Mouse (Mus musculus) large intestine, adult 2 months (tissue): ENCODE measurements around the gene Calcoco2. TPM values are rescaled to one million over a fixed set of nuclear protein-coding genes. Genes with fewer than 3 reads are reported as not detected.

Experiments
- DNase-seq: peaks from one replicate; pipeline ENCODE4 v3.0.0-alpha.2; 2012; ENCODE audit warnings: low read depth, low spot score
- WGBS: fragments of 180-500 bp; shearing (Covaris S2); methylation state at CpG from one replicate; pipeline ENCODE4 v1.1.7; 2018; 5-methylcytosine and 5-hydroxymethylcytosine counted together
- polyA plus RNA-seq: library from polyadenylated mRNA; depleted of rRNA; stranded (reverse); fragments of >200 nt; gene quantifications from 2 replicates; pipeline ENCODE4 v1.2.3, GENCODE M21; 2012

The Calcoco2 gene
- polyA plus RNA-seq, 1 experiment: not detected

- 91% methylated on average over 6 of the region's 6 CpGs for WGBS
- no peak for DNase-seq
Measured at GRCm38 (mm10) chr11:96087981-96088380, 23.8 kb downstream of the Calcoco2 start.

DNA sequence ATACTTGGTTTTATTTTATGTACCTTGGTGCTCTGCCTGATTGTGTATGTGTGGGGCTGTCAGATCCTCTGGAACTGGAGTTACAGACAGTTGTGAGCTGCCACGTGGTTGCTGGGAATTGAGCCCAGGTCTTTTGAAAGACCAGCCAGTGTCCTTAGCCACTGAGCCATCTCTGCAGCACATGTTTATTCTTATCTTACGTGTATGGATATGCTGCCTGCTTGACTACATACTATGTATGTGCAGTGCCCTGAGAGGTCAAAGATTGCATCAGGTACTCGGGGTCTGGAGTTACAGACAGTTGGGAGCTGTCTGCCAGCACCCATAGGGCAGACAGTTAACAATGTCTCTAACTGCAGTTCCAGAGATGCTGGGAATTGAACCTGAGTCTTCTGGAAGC lies 29.1 kb downstream of the Calcoco2 start:
- WGBS: 62% methylated on average over 3 of the region's 3 CpGs
- DNase-seq: no peak

- WGBS: 70% methylated on average over 5 of the region's 5 CpGs
- DNase-seq: no peak
Measured at GRCm38 (mm10) chr11:96080736-96081135, 31.0 kb downstream of the Calcoco2 start.

DNA sequence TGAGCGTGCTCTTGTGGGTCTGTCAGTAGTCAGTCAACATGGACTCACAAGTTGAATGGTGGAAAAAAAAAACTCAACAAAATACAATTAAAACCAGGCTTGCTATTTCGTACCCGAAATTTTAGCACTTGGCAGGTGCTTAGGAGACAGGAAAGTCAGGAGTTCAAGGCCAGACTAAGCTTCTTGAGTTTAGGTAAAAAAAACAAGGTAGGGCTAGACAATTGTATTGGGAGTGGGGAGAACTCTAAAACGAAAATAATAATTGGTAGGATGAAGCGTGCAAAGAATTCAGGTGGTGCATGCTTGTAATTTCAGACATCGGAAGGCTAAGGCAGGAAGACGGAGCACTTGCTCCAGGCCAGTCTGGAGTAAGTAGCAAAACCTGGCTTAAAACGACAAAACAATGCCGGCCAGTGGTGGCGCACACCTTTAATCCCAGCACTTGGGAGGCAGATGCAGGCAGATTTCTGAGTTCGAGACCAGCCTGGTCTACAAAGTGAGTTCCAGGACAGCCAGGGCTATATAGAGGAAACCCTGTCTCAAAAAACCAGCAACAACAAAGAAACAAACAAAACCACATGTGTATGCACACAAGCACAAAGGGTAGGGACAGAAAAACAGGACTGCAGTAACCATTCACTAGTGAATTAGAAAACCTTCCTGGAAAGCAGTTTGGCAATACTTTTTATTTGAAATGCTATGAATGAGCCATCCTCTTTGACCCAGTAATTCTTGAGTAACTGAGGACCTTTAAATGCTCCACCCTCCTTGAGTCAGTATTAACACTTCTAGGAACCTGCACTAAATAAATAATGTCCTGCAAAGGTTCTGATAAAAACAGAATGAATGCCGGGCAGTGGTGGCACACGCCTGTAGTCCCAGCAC lies 35.3 kb downstream of the Calcoco2 start:
- DNase-seq: no peak
- 58% methylated on average over 13 of the region's 13 CpGs for WGBS

DNA sequence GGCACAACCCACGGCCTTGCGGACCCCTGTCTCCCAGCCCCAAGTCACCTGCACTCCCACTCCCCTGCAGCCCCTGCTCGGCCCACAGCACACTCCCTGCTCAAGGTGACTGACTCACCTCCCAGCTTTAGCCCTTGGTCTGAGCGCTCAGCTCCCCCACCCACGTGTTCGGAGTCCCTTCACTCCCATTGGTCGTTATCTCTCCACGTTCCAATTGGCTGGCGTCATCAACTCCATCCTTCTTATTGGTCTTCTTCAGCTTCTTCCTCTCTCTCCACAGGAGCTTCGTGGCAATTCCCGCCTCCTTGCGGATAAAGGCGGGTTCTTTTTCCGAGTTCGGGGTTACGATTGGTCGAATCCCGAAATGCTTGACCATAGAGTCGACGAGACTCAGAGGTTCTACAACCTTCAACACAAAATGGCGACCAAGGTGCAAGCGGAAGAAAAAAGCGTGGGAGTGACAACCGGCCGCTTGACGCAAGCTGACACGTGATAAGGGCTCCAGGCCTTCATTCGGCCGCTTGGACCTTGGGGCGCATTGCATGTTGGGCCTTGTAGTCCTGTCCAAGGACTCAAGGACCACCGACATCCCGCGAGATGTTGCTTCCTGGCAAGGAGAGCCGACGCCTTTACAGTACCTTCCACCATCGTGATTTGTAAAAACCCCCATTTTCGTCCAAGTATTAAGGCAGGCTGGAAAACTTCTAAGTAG lies 36.1 kb downstream of the Calcoco2 start, which contains the start of gene Atp5g1:
Atp5g1 (minus strand) TSS at position 162 of the 712 bp plus-strand sequence.
- WGBS: under 1% methylated on average over 37 of the region's 37 CpGs
- peak; percentile 100 for DNase-seq

- under 1% methylated on average over 15 of the region's 15 CpGs for WGBS
- DNase-seq: no peak
Measured at GRCm38 (mm10) chr11:96075177-96075508, 36.6 kb downstream of the Calcoco2 start.

DNA sequence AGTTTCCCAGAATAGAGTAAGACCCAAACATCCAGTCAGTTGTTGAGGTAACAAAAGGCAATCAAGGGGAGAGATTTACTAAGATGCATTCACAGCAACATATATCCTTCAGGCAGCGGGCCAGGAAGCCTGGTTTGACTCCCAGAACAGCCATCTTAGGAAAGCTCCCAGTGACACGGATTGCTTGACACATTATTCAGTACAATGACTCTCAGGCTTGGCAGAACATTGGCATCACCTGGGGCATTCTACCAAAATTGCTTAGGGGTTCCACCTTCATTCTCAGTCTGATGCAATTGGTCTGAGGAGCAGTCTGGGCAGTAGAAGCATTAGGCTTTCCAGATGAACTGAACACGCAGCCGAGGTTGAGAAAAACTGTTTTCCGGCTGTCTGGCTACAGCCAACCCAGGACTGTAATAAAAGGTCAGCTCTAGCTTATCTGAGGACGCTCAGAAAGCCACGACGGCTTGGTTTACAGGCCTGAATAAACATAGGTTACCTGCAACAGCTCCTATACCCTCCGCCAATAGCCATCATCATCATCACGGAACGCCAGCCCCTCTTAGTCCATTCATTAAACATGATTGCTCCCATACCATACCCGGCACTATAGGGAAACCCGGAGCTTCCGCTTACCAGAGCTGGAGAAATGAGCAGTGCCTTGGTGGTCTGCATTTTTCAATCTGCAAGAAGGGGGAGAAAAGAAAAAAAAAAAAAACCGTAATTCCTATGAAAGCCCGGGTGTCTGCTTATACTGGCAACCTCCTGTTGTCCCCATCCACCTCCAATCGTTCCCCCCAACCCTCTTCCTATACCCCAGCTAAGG lies 37.2 kb downstream of the Calcoco2 start:
- no peak for DNase-seq
- 4% methylated on average over 17 of the region's 17 CpGs for WGBS

DNA sequence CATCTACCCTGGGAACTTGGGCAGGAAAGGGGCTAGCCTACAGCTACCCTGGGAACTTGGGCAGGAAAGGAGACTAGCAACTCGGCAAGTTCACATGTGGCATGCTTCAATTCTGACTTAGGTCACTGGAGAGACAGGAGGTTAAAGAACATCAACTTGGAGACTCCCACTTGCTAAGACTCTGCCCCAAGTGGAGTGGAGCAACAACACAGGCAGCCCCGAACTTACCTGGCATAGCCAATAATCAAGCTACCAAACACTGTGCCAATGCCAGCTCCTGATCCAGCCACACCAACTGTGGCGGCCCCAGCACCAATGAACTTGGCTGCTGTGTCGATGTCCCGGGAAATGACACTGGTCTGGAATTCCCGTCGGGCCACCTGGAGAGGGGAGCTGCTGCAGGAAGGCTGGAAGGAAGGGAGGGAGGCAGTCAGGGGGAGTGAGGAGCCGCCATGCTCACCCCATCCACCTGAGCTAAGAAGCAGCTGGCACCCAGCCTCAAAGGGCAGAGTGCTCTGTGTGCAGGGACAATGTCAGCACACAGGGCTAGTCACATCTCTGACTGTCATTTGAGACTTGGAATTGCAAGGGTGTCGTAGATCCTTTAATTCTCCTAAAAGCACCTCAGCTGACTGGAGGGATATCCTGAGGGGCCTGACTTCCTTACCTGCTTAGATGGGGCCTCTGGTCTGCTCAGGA lies 38.3 kb downstream of the Calcoco2 start:
- WGBS: 49% methylated on average over 9 of the region's 9 CpGs
- no peak for DNase-seq

GRCm38 (mm10) chr11:96071013-96071412 lies 40.8 kb downstream of the Calcoco2 start:
- no peak for DNase-seq
- 88% methylated on average over 1 of the region's 1 CpGs for WGBS

DNA sequence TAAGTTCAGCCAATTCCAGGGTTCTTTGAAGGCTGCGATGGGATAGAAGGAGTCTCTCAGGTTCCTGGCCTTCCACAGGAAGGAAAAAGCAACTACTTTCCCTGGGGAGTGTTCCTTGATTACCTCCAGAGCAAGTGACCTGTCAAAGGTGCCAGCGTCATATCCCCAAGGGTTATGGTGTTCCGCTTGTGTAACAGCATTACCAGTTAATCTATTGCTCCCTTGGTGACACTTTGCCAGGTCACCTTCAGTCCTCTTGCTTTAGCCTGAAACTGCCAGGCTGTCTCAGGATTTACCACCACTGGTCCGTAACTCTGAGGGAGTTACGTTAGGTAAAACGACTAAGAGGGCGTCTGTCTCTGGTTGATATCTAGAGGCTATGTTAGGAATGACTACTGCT lies 41.4 kb downstream of the Calcoco2 start:
- no peak for DNase-seq
- 92% methylated on average over 7 of the region's 7 CpGs for WGBS

GRCm38 (mm10) chr11:96068231-96068630 lies 43.5 kb downstream of the Calcoco2 start:
- no peak for DNase-seq
- 64% methylated on average over 5 of the region's 5 CpGs for WGBS

- DNase-seq: peak; percentile 74
- whole genome bisulfite sequencing: 5% methylated on average over 49 of the region's 50 CpGs
Measured at GRCm38 (mm10) chr11:96065215-96065911, 46.4 kb downstream of the Calcoco2 start, which contains the start of gene Ube2z. Gene Ube2z, minus strand, starts transcription at chr11:96065388.

- DNase-seq: no peak
- WGBS: under 1% methylated on average over 63 of the region's 64 CpGs
Measured at GRCm38 (mm10) chr11:96064521-96065214, 47.1 kb downstream of the Calcoco2 start.

DNA sequence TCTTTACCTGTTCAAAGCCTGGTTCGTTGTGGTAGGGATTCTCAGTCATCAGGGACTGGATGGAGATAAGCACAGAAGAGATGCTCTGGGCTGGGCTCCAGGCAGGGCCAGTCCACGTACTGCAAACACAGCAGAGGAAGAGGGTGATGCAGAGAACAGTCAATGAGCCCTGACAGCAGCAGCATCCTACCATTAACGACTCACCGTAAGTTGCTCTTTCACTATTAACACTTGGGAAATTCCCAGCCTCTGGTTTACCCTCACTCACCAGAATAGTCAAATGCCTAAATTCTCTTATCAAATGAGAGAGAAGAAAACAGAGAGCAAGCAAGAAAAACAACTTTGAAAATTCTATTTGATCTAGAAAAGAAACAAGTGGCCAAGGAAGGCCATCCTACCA lies 53.5 kb downstream of the Calcoco2 start:
- 83% methylated on average over 4 of the region's 4 CpGs for WGBS
- DNase-seq: no peak

DNA sequence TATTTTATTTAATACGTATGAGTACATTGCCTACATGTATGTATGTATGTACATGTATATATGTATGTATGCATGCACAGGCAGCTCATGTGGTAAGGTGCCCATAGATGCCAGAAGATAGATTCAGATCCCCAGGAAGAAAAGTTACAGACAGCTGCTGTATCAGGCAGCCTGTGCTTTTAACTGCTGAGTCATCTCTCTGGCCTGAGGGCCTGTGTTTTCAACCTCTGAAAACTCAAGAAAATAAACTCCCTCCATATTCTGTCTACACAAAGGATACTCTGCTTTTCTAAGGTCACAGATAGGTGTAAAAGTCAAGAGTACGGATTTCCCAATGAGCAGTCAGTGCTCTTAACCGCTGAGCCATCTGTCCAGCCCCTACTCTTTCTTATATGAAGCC lies 60.9 kb downstream of the Calcoco2 start:
- no peak for DNase-seq
- WGBS: 98% methylated on average over 3 of the region's 3 CpGs

DNA sequence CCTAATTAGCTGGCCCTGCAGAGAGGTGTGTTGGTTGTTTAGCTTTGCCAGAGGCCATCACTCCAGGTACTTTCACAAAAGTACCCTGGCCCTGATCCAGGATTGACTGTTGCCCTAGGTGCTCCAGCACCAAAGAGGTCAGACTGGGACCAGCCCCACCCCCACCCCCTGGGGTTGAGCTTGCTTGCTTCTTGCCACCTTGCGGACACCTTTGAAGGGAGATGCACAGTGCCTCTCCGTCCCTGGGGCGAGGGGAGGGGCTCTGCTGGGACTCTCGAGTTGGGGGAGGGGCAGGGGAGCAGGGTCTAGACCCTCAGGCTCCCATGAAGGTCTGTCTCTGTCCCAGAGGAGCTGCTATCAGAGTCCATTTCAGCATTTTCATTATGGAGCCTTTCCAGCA lies 61.8 kb downstream of the Calcoco2 start:
- no peak for DNase-seq

More for the DNA sequence above, 61.8 kb downstream of the Calcoco2 start:
- WGBS: 77% methylated on average over 4 of the region's 4 CpGs
